Mouse (Mus musculus) layer of hippocampus, adult 9-10 months (tissue): ENCODE measurements around the gene Leprot.

Experiments used
- DNase-seq: peaks from one replicate; pipeline ENCODE4 v3.0.0; 2022; ENCODE audit warnings: low spot score

Leprot gene

GRCm38 (mm10) chr4:101664766-101665165 lies 17.2 kb downstream of the Leprot start:
- DNase-seq: no peak

DNA sequence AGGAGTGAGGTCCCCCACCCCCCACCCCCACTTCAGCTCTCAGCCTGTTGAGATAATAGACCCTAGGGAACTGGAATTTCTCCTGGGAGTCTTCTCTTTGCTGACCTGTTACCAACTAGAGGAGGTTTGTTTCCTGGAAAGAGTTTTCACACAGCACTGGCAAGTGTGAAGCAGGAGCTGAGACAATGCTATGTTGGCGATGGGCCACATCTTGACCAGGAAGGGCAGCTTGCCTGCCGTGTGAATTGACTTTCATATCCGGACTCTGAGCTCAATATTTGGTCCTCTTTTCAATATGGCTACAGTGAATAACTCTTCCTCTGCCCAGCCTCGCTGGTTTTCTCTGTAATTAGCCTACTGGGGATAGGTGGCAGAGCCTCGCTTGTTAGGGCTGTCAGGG lies 21.6 kb downstream of the Leprot start:
- no peak for DNase-seq

GRCm38 (mm10) chr4:101669811-101670210 lies 22.3 kb downstream of the Leprot start:
- DNase-seq: no peak

DNA sequence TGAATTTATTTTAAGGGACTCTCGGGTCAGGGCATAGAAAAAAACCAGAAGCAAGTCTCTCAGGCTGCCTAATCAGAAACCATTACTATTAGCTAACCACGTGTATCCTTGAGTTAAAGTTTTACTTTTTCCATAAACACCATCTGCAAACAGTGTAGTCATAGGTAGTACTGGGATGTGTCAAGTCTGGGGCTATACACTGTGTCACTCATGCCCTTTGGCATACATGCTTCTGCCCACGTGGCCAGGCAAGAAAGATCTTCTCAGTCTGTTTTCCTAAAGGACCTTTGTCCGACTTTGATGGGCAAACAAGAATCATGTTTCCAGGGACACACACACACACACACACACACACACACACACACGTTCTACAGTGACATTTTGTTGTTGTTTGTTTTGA lies 27.3 kb downstream of the Leprot start:
- DNase-seq: no peak

- no peak for DNase-seq
Measured at GRCm38 (mm10) chr4:101675726-101676125, 28.2 kb downstream of the Leprot start.

- no peak for DNase-seq
Measured at GRCm38 (mm10) chr4:101682620-101683019, 35.1 kb downstream of the Leprot start.

DNA sequence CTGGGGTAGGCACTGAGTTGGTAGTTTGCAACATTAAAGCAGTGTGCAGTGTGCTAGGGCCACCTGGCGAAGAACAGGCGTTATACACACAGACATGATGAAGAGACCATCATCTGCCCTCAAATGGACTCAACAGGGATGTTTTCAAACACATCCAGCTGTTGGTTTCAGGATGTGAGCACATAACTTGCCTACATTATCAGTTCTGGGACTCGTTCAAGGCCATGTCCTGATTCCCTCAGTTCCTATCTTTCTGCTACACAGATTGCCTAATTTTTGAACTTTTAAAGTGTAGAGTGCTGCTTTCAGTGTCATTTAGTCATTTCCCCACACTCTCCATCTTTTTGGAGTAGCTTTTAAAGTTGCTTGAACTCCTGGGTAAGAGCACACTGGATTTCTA lies 35.6 kb downstream of the Leprot start:
- DNase-seq: no peak

DNA sequence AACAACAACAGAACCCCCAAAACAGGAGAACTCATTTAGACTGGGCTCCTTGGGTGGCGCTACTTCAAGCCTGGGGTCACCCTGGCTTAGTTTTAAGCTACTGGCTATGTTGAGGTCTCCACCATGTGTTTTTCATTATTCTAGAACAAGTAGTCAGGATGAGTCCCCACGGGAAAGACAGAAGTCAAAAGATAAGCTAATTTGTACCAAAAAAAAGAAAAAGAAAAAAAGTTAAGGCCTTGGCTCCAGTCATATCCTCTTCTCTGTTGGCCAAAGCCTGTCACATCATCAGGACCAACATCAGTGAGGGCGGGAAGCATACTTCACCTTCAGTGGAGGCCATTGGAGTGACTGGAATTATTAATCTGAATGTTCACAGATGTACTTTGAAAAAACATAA lies 37.3 kb downstream of the Leprot start:
- DNase-seq: no peak

- no peak for DNase-seq
Measured at GRCm38 (mm10) chr4:101686227-101686810, 38.8 kb downstream of the Leprot start.

- no peak for DNase-seq
Measured at GRCm38 (mm10) chr4:101689241-101689640, 41.7 kb downstream of the Leprot start.

- no peak for DNase-seq
Measured at GRCm38 (mm10) chr4:101689645-101690044, 42.1 kb downstream of the Leprot start.

DNA sequence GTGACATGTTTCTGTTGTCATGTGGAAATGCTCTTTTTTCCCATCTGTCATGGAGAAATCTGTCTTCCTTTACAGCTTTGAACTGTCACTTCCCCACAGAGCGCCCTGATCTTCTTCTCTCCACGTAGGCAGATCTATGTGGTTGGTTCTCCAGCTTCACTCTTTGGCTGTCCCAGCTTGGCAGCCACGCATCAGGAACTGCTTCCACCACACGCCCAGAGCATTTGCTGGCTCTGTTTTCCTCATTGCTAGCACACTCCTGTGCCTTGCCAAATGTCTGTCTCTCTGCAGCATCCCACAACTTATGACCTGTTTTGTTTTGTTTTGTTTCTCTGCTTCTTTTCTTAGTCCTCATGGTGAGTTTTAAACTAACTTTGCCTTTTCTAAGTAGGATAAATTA lies 45.4 kb downstream of the Leprot start:
- DNase-seq: peak; percentile 5

GRCm38 (mm10) chr4:101694529-101694928 lies 47.0 kb downstream of the Leprot start:
- DNase-seq: no peak

GRCm38 (mm10) chr4:101697236-101697635 lies 49.7 kb downstream of the Leprot start:
- no peak for DNase-seq

DNA sequence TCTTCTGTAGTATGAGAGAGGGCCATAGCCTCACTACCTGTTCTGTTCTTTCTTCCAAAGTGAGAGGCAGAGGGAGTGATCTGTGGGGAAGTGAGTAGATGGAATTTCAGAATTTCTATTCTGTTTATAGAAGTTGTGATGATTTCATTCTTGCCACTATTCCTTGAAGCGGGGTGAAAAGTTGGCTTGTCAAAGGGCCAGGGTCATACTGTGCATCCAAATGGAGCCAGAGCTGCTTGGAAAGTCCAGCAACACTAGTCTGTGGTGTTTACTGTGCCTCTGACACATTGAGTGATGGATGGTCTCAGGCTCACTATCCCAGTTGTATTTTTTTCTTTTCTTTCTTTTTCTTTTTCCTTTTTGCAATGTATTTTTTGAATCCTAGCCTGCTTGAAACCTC lies 51.9 kb downstream of the Leprot start:
- no peak for DNase-seq

DNA sequence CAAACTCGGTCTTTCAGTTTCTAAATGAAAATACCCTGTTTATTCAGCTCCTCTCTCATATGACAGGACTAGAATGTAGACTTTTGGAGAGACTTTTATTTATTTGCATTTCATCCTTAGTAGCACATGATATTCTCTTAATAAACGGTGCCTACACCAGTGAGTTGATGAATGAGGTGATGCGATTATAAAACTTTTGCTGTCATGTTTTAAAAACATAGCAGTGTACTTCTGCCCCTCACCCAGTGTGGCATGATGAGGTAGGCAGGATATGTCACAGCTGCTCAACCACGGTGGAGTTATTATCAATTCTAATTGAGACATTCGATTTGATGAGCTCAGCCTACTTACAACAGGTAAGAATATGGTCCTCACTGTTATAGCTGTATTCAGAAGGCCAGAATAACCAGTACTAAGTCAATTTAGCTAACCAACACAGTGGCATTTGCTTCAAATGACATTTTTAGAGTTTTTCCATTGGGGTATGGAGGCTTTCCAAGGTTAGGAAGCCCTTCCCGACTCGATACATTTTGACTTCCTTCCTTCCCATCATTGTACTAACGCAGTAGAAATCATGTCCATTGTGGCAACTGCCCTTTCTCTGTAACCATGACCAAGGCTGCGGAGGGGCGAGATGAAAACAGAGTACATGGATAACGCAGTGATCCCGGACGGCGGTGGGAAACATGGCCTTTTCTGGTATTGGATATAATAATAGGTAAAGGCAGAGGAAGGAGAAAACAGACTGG lies 53.5 kb downstream of the Leprot start:
- no peak for DNase-seq

DNA sequence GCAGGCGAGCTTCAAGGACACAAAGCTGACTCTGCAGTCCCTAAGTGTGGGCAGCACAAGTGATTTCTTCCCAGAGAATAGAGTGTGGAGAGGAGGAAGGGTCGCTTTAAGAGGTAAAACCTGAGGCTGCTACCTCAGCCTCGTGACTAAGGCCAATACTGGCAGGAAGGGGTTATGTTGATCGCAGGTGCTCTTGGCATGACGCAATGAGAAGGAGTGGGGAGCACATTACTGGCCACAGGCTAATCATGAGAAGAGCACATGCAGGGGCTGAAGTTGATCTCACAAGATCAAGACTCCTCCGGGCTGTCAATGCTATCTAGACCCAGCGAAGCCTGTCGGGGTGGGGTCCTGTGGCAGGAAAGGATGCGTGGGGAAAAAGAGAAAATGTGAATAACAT lies 57.8 kb downstream of the Leprot start:
- no peak for DNase-seq

DNA sequence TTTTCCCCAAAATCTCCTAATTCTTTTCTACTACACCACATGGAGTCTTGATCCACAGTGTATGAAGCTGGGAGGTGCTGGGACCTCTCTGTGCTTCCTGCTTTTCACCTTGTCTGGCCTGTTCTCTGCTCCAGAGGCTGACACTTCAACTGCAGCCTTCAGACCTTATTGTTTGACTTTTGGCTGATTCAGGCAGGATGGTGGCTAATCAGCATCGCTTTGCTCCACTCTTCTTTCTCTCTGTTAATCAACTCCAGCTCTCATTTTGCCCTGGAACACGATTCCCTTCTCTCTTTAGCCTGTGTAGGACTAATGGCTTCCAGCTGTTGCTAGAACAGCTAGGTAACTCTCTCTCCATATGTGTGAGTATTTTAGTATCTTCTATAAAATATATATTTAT lies 59.7 kb downstream of the Leprot start:
- DNase-seq: no peak

- DNase-seq: no peak
Measured at GRCm38 (mm10) chr4:101707953-101708352, 60.4 kb downstream of the Leprot start.
